Mouse (Mus musculus): Measurements from ENCODE around the gene 9330182L06Rik.

The 9330182L06Rik gene

GRCm38 (mm10) chr5:9361982-9362661, 96.2 kb downstream of the 9330182L06Rik start:
- no peak for DNase-seq (ENCODE audit: low read depth, low spot score)

GRCm38 (mm10) chr5:9364937-9365336, 99.0 kb downstream of the 9330182L06Rik start:
- DNase-seq (ENCODE audit: low read depth, low spot score) = no peak

- DNase-seq (ENCODE audit: low read depth, low spot score) = no peak
Observed at GRCm38 (mm10) chr5:9367920-9368692, 102.2 kb downstream of the 9330182L06Rik start.

GRCm38 (mm10) chr5:9371127-9371526, 105.2 kb downstream of the 9330182L06Rik start:
- DNase-seq (ENCODE audit: low read depth, low spot score) = peak; percentile 72

- peak; percentile 60 for DNase-seq (ENCODE audit: low read depth, low spot score)
Observed at GRCm38 (mm10) chr5:9373341-9373740, 107.4 kb downstream of the 9330182L06Rik start.

- peak; percentile 82 for DNase-seq (ENCODE audit: low read depth, low spot score)
Observed at GRCm38 (mm10) chr5:9389968-9390367, 124.0 kb downstream of the 9330182L06Rik start.

GRCm38 (mm10) chr5:9391858-9392393, 126.0 kb downstream of the 9330182L06Rik start:
- no peak for DNase-seq (ENCODE audit: low read depth, low spot score)

GRCm38 (mm10) chr5:9417098-9417497, 151.2 kb downstream of the 9330182L06Rik start:
- no peak for DNase-seq (ENCODE audit: low read depth, low spot score)

- peak; percentile 87 for DNase-seq (ENCODE audit: low read depth, low spot score)
Observed at GRCm38 (mm10) chr5:9417802-9418201, 151.9 kb downstream of the 9330182L06Rik start.

- DNase-seq (ENCODE audit: low read depth, low spot score) = peak; percentile 70
Observed at GRCm38 (mm10) chr5:9419964-9420363, 154.0 kb downstream of the 9330182L06Rik start.

- peak; percentile 25 for DNase-seq (ENCODE audit: low read depth, low spot score)
Observed at GRCm38 (mm10) chr5:9424464-9424863, 158.5 kb downstream of the 9330182L06Rik start.

- no peak for DNase-seq (ENCODE audit: low read depth, low spot score)
Observed at GRCm38 (mm10) chr5:9427165-9427564, 161.2 kb downstream of the 9330182L06Rik start.

GRCm38 (mm10) chr5:9427581-9428241, 161.8 kb downstream of the 9330182L06Rik start:
- DNase-seq (ENCODE audit: low read depth, low spot score) = peak; percentile 89

GRCm38 (mm10) chr5:9428728-9429127, 162.8 kb downstream of the 9330182L06Rik start:
- no peak for DNase-seq (ENCODE audit: low read depth, low spot score)

- DNase-seq (ENCODE audit: low read depth, low spot score) = no peak
Observed at GRCm38 (mm10) chr5:9446146-9446545, 180.2 kb downstream of the 9330182L06Rik start.

GRCm38 (mm10) chr5:9448931-9449330, 183.0 kb downstream of the 9330182L06Rik start:
- DNase-seq (ENCODE audit: low read depth, low spot score) = peak; percentile 95

- peak; percentile 82 for DNase-seq (ENCODE audit: low read depth, low spot score)
Observed at GRCm38 (mm10) chr5:9449570-9449969, 183.7 kb downstream of the 9330182L06Rik start.

- DNase-seq (ENCODE audit: low read depth, low spot score) = peak; percentile 64
Observed at GRCm38 (mm10) chr5:9453298-9453697, 187.4 kb downstream of the 9330182L06Rik start.

GRCm38 (mm10) chr5:9477587-9477986, 211.7 kb downstream of the 9330182L06Rik start:
- no peak for DNase-seq (ENCODE audit: low read depth, low spot score)

GRCm38 (mm10) chr5:9495456-9495855, 229.5 kb downstream of the 9330182L06Rik start:
- DNase-seq (ENCODE audit: low read depth, low spot score) = peak; percentile 94

- no peak for DNase-seq (ENCODE audit: low read depth, low spot score)
Observed at GRCm38 (mm10) chr5:9497235-9497634, 231.3 kb downstream of the 9330182L06Rik start.

- DNase-seq (ENCODE audit: low read depth, low spot score) = no peak
Observed at GRCm38 (mm10) chr5:9511027-9511426, 245.1 kb downstream of the 9330182L06Rik start.

Measured in brain, adult 2 months (tissue).